Mouse (Mus musculus): Measurements from ENCODE around the gene Hoxd1. TPM values are rescaled to one million over a fixed set of nuclear protein-coding genes. Genes with fewer than 3 reads are reported as not detected.

Gene Hoxd1
- polyA plus RNA-seq, 1 experiment, result not detected

- no peak overlapping the region for H3K4me3 ChIP-seq (ENCODE audit: insufficient read depth, low read depth, low read length)
- no peak overlapping the region for H3K27ac ChIP-seq (replicated peaks; ENCODE audit: low read depth, low read length)
- peaks cover 3% of the 10 kb centered on the region for H3K4me1 ChIP-seq (ENCODE audit: control insufficient read depth, insufficient read depth, insufficient read length, low read length)
Observed at GRCm38 (mm10) chr2:74727640-74728302, 35.0 kb upstream of the Hoxd1 start.

GRCm38 (mm10) chr2:74728303-74728680 lies 34.5 kb upstream of the Hoxd1 start:
- Histone ChIP-seq H3K4me3 (ENCODE audit: insufficient read depth, low read depth, low read length) (no peak overlapping the region), H3K4me1 (ENCODE audit: control insufficient read depth, insufficient read depth, insufficient read length, low read length) (peaks cover 3% of the 10 kb centered on the region), H3K27ac (replicated peaks; ENCODE audit: low read depth, low read length) (no peak overlapping the region)

DNA sequence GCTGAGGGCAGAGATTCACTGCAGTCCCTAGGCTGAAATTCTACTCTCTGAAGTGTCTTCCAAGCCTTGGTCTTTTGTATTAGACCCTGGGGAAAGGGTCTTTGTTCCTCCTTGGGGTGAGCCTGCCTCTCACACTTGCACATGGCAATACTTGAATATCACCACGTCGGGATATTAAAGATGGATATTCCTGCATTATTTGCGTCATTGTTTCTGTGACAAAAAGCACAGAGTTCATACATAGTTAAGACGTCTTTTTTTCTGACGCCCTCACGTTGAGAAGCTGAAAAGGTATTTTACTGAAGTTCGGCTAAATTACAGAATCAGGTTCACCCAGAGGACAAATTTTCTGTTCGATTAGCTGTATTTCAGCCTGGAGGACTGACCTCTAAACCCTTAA lies 32.4 kb upstream of the Hoxd1 start:
- H3K4me3 ChIP-seq (ENCODE audit: insufficient read depth, low read depth, low read length), result no peak overlapping the region
- no peak overlapping the region for H3K27ac ChIP-seq (replicated peaks; ENCODE audit: low read depth, low read length)
- no peaks in the 10 kb centered on the region; the same call in 1 of the 2 replicates for H3K4me1 ChIP-seq (ENCODE audit: control insufficient read depth, insufficient read depth, insufficient read length, low read length)

DNA sequence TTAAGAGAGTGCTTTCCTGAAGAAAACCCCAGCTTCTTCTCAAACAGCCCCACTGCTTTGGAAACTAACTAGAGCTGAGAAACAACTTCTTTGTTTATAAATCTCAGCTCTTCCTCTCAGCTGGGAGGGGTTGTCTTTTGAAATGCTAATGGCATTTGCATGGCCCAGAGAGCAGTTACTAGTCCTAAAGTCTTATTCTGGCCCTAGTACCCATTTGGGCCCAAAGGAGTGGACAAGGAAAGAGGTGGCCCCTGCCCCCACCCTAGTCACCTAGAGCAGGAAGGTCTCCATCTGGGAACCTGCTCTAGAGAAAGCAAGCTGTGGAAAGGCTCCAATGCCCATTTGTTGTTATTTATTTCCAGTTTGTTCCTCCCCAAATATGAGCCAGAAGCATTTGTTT lies 31.7 kb upstream of the Hoxd1 start:
- H3K27ac ChIP-seq (replicated peaks; ENCODE audit: low read depth, low read length), result no peak overlapping the region
- H3K4me1 ChIP-seq (ENCODE audit: control insufficient read depth, insufficient read depth, insufficient read length, low read length), result no peaks in the 10 kb centered on the region; the same call in 1 of the 2 replicates
- H3K4me3 ChIP-seq (ENCODE audit: insufficient read depth, low read depth, low read length), result no peak overlapping the region

- Histone ChIP-seq H3K4me1 (ENCODE audit: control insufficient read depth, insufficient read depth, insufficient read length, low read length) (no peaks in the 10 kb centered on the region), H3K4me3 (ENCODE audit: insufficient read depth, low read depth, low read length) (no peak overlapping the region), H3K27ac (replicated peaks; ENCODE audit: low read depth, low read length) (no peak overlapping the region)
Observed at GRCm38 (mm10) chr2:74731799-74732512, 30.8 kb upstream of the Hoxd1 start.

- Histone ChIP-seq H3K4me3 (ENCODE audit: insufficient read depth, low read depth, low read length) (no peak overlapping the region), H3K27ac (replicated peaks; ENCODE audit: low read depth, low read length) (no peak overlapping the region), H3K4me1 (ENCODE audit: control insufficient read depth, insufficient read depth, insufficient read length, low read length) (no peaks in the 10 kb centered on the region)
Observed at GRCm38 (mm10) chr2:74732513-74733316, 30.1 kb upstream of the Hoxd1 start.

- Histone ChIP-seq H3K4me1 (ENCODE audit: control insufficient read depth, insufficient read depth, insufficient read length, low read length) (no peaks in the 10 kb centered on the region), H3K4me3 (ENCODE audit: insufficient read depth, low read depth, low read length) (no peak overlapping the region), H3K27ac (replicated peaks; ENCODE audit: low read depth, low read length) (no peak overlapping the region)
Observed at GRCm38 (mm10) chr2:74733317-74733661, 29.5 kb upstream of the Hoxd1 start.

- Histone ChIP-seq H3K4me1 (ENCODE audit: control insufficient read depth, insufficient read depth, insufficient read length, low read length) (no peaks in the 10 kb centered on the region), H3K4me3 (ENCODE audit: insufficient read depth, low read depth, low read length) (no peak overlapping the region), H3K27ac (replicated peaks; ENCODE audit: low read depth, low read length) (no peak overlapping the region)
Observed at GRCm38 (mm10) chr2:74733765-74734164, 29.0 kb upstream of the Hoxd1 start.

DNA sequence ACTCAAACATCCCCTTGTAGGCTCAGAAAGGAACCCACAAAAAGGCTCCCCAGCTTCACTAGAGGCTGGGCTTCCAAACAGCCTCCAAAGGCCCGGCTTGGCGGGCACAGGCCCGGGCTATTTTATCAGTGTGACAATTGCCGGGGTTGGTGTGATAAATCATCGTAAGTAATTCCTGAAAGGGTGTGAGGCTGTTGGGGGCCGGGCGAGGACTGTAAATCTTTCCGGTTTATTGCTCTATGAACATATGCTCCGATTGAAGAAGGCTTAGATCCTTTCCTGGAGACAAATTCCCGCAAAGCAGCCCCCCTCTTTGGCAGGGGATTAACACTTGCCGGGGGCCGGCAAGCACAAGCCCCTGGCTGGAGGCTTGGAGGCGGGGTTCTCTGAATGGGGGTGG lies 28.3 kb upstream of the Hoxd1 start:
- no peak overlapping the region for H3K27ac ChIP-seq (replicated peaks; ENCODE audit: low read depth, low read length)
- H3K4me1 ChIP-seq (ENCODE audit: control insufficient read depth, insufficient read depth, insufficient read length, low read length), result no peaks in the 10 kb centered on the region
- no peak overlapping the region for H3K4me3 ChIP-seq (ENCODE audit: insufficient read depth, low read depth, low read length)

DNA sequence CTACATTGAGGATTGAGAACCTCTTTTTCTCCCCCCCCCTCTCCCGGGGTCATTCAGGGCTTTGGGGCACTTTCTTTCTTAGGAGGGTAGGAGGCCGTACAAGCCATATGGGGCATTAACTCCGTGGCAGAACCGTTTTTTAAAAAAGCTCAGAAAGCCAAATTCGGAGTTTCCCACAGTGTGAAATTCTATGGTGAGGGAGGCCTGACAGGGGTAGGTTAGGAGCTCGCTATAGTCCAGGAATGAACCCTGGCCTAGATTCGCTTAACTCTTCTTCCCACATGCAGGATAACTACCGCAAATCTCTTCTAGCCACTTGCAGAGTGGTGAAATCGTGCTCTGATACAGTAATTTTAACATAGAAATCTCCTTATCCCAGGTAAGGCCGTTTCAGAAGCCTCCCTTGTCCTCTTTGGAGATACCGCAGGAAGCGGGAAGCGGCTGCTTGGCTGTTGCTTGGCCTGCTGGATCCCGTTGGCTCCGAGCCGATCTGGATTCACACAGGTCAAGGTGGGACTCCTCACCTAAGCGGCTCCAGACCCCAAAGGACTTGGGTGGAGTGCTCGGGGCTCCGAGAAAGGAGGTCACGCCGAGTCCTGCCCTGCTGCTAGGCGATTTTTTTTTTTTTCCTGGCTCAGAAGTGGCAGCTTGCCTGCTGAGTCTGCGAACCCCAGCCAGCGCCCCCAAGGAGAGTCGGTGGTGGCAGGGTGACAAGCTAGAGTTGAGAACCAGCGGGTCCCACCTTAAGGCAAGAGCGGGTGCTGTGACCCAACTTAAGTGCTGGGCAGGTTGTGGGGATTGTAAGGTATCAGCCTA lies 27.6 kb upstream of the Hoxd1 start:
- Histone ChIP-seq H3K4me1 (ENCODE audit: control insufficient read depth, insufficient read depth, insufficient read length, low read length) (no peaks in the 10 kb centered on the region), H3K27ac (replicated peaks; ENCODE audit: low read depth, low read length) (no peak overlapping the region), H3K4me3 (ENCODE audit: insufficient read depth, low read depth, low read length) (no peak overlapping the region)

DNA sequence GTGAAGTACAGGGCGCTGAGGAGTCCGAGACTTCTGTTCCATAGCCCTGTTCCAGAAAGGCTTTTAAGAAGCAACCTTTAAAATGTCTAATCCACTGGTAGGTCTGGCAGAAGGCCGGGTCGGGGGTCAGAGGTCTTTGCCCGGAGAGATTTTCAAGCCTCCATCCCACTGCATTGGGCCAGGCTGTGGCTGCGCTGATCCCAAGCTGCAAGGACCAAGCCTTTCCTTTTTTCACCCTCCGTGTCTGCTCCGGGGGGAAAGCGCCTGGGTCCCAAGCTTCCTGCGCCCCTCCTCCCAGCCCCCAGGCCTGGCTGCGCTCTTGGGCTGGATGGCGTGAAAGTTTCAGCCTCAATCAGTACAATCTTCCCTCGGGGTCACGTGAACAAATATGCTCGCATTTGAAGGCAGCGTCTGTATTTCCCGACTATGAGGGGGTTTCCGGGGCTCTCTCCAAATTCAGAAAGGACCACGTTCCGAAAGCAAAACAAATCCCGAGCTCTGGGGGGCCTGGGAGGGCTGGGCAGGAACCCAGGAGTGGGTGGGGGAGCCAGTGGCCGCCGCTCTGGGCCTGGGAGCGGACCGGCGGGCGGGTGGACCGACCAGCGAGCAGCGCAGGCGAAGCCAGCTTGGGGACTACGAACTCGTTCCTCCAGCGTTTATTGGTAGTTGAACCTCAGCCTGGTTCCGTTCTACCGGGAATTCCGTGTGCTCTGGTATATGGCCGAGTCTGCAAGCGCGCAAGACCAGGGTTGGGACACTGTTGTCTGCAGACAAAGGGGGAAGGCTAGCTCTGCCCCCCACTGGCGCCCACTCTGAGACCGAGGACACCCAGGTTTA lies 26.7 kb upstream of the Hoxd1 start:
- Histone ChIP-seq H3K4me3 (ENCODE audit: insufficient read depth, low read depth, low read length) (no peak overlapping the region), H3K27ac (replicated peaks; ENCODE audit: low read depth, low read length) (no peak overlapping the region), H3K4me1 (ENCODE audit: control insufficient read depth, insufficient read depth, insufficient read length, low read length) (no peaks in the 10 kb centered on the region)

DNA sequence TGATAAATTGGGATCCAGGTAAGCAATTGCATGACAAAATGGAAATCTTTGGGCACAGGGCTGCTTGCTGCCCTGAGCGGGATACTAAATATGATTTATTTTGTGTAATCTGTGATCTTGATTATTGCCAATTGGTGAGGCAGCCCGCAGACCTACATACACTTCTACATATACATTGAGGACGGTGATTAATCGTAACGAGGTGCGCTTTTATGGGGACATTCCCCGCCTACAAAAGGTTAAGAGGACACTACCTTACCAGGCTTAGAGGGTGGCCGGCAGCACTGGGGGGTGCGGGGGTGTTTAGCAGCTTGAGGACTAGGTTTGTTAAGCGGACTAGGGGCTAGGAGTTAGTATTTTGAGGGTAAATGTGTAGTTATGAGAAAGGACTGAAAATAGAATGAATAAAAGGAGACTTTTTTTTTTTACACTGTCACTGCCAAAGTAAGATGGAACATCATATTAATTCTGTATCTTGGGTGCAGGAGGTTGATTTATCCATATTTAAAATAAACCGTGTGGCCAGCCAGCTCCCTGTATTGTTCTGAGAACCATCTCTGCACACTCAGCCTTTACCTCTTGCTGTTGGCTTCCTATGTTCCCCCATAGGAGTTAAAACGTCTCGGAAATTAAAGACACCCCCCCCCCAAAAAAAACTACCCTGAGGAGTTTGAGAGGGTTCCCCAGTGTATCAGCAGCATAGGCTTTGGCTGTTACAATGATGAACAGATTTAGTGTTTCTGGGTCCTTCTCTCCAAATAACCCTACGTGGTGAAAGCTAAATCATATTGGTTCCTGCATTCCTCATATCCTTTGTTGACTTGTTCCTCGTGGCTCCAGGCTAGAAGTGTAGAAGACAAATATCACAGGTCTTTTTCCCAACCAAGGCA lies 25.8 kb upstream of the Hoxd1 start:
- Histone ChIP-seq H3K27ac (replicated peaks; ENCODE audit: low read depth, low read length) (no peak overlapping the region), H3K4me3 (ENCODE audit: insufficient read depth, low read depth, low read length) (no peak overlapping the region), H3K4me1 (ENCODE audit: control insufficient read depth, insufficient read depth, insufficient read length, low read length) (no peaks in the 10 kb centered on the region)

- Histone ChIP-seq H3K4me1 (ENCODE audit: control insufficient read depth, insufficient read depth, insufficient read length, low read length) (no peaks in the 10 kb centered on the region), H3K4me3 (ENCODE audit: insufficient read depth, low read depth, low read length) (no peak overlapping the region), H3K27ac (replicated peaks; ENCODE audit: low read depth, low read length) (no peak overlapping the region)
Observed at GRCm38 (mm10) chr2:74737578-74738070, 25.2 kb upstream of the Hoxd1 start.
